Mouse (Mus musculus) heart, postnatal 14 days (tissue): ENCODE results near the gene Cxadr. TPM values are rescaled to one million over a fixed set of nuclear protein-coding genes. Genes with fewer than 3 reads are reported as not detected.
A peak's percentile ranks its signal among the peaks of the same experiment; 100 is the strongest.

ENCODE experiments used
- DNase-seq, 2 experiments: peaks; one replicate each; pipeline ENCODE4 v3.0.0; 2021 to 2022
- intact Hi-C: fragments of 180-260 bp; cut with DNase I; formaldehyde crosslinking; loops from one replicate; pipeline ENCODE4 v1.15.1; 2025
- long read RNA-seq, 2 experiments: library from polyadenylated mRNA; stranded (forward); transcript quantifications; one replicate each; pipeline ENCODE4 v2.0.0; 2021
- total RNA-seq, 2 experiments: library from RNA; stranded (reverse); gene quantifications; 2 replicates each; pipeline ENCODE4 v1.2.3; 2021

Cxadr gene
- 10 to 100 TPM; 47.7 to 50.7 TPM for total RNA-seq
- long read RNA-seq, experiment 1, full-length matches to known transcripts, result 14 of 29 reads
- long read RNA-seq, experiment 1, partial matches to known transcripts, result 2 of 29 reads
- long read RNA-seq, experiment 1, other reads (novel, unspliced or antisense), result 13 of 29 reads
- long read RNA-seq, experiment 2, full-length matches to known transcripts, result 14 of 22 reads
- long read RNA-seq, experiment 2, partial matches to known transcripts, result 0 of 22 reads
- long read RNA-seq, experiment 2, other reads (novel, unspliced or antisense), result 8 of 22 reads

DNA sequence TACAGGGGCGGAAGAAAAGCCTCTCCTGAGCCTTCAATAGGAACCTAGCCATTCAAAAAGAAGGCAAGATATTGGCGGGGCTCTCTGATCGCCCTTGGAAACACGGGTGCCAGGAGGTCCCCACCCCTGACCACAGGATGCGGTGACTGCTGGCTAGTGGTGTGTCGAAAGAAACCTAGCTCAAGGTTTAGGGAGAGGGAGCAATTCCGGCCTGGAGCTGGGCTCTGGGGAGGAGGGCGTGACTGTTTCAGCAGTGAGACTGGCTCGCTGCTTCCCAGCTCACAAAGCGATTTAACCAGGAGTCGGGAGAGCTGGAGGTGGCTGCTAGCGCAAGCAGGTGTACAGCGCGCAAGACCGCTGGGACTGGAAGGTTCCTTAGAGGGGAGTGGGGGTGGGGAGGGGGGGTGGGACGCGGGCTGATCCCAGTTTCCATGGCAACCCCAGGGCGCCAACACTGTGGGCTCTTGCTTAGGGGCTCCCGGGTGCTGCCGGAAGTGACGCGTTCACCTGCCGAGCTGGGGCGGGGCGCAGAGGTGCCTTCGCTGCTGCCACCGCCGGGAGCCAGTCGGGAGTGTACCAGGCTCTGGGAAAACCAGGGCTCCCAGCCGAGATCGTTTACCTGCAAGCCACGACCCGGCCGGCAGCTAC, at the start of gene Cxadr:
TSS of gene Cxadr (plus strand) at position 307 of the 648 bp plus-strand sequence.
- intact Hi-C loops, result loop anchor here (5.0 kb wide), 1 partner anchor 34 kb away; no protein-coding TSS in a partner anchor
- DNase-seq, result peak; percentile 58 to 68

GRCm38 (mm10) chr16:78258989-78259388, 42.3 kb upstream of the Cxadr start:
- DNase-seq, result peak; percentile 64 to 82
- intact Hi-C loops, result no loop called here

DNA sequence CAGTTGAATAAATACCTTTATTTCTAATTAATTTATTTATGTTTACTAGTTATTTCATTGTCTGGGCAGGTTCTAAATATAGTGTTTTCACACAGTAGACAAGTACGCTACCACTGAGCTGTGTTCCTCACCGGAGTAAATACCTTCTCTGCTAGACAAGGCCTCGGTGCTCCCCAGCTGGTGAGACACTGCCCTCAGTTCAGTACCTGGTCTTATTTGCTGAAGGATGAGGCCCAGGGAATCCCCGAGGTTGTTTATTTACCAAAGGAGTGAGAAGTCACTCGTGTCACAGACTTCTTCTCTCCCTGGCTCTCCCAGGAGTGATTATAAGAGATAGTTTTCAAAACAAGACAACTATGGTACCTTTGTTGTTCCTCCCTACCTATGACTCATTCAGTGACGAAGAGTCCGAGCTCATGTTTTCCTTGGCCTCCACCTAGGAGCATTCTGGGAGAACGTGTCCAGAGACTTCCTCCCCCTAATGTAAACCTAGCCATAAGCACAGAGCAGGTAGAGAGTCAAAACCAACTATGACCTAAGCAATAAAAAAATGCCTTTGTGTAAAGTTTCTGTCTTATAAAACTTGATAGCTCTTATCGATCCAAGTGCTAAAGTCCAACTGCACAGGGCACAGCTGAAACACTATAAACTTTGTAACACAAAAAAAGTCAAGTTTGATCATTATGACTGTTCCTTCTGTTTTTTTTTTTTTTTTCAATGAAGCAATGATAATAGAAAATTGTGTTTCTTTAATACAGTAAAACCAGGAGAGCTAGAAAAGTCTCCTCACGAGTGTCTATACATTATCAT, 41.0 kb upstream of the Cxadr start:
- intact Hi-C loops, result no loop called here
- no peak for DNase-seq

- no peak for DNase-seq
- intact Hi-C loops, result no loop called here
Measured at GRCm38 (mm10) chr16:78261520-78261919, 39.8 kb upstream of the Cxadr start.

DNA sequence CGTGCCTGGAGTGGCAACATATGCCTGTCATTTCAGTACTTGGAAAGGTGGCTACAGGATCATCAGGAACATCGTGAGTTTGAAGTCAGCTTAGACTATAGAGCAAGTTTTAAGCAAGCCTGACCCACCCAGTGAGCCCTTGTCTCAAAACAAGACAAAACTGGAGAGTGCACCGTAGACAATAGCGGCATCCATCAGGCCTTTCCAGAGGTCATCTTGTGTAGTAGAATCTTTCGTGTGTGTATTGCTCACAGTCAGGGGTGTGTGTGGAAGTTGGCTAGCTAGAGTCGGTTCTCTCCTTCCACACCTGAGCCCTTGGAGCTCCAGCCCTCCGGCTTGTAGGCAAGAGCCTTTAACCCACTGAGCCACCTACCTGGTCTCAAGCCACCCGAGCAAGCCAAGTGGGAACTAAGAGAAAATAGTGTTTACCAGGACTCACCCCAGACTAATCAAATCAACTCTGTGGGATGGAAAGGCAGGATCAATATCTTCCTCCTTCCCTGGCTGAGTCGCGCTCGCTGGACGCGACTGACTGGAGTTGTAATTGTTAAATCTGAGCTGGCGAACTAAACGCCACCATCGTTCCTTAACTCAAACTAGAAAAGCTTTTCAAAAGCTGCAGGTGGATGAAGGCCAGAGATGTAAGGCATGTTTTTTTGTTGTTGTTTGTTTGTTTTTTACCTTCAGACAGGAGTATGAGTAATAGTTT, 36.7 kb upstream of the Cxadr start:
- intact Hi-C loops, result loop anchor here (5.0 kb wide), 1 partner anchor 38 kb away; the partner anchor contains the start of gene Cxadr
- DNase-seq, result peak in 1 of 2 experiments; percentile 5

DNA sequence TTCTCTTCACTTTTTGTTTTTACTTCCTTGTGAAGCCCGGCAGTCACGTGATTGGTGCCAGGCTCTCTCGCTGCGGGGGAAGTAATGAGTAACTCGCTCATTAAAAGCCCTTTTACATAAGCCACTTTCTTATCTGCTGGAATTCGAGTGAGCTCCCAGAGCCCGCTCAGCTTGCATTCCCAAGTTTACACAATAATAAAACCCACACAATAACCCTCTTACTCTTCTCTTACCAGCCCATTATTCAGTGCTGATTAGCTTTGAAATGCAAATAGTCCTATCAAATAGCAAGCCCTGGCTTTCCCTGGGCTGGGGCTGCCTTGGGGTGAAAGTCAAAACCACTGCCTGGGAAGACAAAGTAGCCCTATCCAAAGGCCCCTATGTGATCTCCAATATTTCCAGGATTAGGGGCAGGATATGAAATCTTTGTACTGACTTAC, 36.1 kb upstream of the Cxadr start:
- peak; percentile 43 to 56 for DNase-seq
- intact Hi-C loops, result loop anchor here (5.0 kb wide), 1 partner anchor 37 kb away; the partner anchor contains the start of gene Cxadr

DNA sequence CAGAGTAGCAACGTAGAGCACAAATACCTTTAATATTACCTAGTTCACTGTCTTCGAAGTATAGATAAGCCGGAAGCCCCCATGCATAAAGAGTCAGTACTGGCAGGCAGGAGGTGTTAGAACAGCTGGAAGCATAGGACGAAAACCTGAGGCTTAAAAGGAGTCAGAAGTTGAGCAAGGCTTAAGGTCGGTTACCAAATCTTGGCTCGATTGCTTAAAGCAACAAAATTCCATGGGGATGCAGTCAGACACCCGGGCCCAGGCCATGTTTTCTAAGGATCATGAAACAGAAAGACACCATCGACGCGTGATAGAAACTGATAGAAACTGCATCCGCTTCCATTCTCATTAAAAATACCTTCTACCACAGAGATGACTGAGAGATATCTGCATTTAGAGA, 35.5 kb upstream of the Cxadr start:
- peak in 1 of 2 experiments; percentile 10 for DNase-seq

DNA sequence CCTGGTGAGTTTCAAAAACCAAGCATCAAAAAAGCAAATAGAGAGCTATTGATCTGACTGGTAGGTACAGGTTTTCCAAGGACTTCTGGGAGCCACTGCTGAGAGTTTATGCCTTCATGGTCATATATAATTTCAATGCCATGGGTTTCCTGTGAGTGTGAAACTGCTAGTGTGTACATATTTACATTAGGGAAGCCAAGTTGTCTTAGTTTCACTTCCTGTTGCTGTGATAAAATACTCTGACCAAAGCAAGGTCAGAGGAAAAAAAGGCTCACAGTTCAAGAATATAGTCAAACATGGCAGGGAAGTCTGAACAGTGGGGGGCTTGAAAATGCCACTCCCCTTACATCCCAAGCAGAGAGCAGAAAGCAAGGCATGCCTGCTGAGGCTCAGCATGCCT, 33.8 kb upstream of the Cxadr start:
- intact Hi-C loops, result loop anchor here (5.0 kb wide), 1 partner anchor 35 kb away; the partner anchor contains the start of gene Cxadr
- no peak for DNase-seq

More for the DNA sequence above, 35.5 kb upstream of the Cxadr start:
- intact Hi-C loops, result loop anchor here (5.0 kb wide), 1 partner anchor 36 kb away; the partner anchor contains the start of gene Cxadr

DNA sequence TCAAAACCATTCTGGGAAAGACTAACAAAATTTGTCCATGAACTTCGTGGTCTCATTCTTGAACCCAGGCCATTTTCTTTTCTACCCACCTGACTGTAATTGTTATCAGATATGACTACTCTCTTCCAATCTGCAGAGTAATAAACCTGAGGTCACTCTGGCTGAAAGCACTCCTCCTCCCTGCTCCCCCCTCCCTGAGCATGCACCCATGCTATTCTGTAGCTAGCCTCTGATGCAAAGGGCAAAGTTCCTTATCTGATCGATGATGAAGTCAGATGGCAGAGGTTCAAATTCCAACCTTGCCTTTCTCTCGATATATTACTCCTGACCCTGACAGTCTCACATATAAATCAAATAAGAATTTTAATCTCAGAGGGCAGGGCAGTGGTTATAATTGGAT, 33.1 kb upstream of the Cxadr start:
- intact Hi-C loops, result loop anchor here (5.0 kb wide), 1 partner anchor 34 kb away; the partner anchor contains the start of gene Cxadr

DNA sequence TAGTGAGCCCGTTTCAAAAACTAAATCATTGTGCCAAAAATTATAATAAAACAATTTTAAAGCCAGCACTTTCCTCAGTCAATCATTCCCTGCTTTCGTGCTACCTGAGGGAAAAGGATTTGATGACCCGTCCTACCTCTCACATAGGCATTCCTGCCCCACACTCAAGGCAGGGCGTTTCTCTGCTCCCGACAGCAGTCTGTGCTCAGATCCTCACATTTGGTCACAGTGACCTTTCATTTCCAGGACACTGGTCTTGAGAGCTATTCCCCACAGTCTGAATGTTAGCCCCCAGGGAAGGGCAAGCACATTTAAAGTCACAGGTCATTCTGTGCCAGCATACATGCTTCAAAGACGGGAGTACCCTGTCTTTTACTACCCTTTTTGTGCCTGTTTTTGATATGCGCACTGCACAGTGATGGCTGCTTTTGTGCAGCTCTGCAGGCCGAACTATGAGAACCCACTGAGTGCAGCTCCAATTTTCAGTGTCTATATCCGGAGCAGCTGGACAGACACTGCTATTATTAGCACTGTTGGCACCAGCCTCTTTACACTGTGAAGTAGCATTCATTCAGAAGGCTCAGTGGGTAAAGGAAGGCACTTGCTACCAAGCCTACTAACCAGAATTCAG, 26.3 kb upstream of the Cxadr start:
- DNase-seq, result peak; percentile 12 to 52
- intact Hi-C loops, result no loop called here

More for the DNA sequence above, 33.1 kb upstream of the Cxadr start:
- no peak for DNase-seq

DNA sequence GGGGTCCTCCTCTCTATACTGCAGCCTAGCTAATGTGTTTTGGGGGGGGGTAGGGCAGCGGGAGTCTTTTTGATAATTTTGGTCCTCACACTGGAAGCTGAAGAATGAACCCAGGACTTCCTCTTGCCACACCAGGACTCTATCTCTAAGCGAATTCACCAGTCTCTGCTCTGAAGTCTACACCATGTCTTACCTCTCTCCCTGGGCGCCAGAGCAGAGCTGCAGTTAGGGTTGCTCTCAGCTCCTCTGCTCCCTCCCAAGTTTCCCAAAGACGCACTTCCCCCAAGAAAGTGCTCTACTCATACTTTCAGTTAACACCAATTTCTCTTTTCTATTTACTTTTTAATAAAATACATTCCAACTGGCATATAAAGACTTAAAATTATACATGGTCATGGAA, 23.7 kb upstream of the Cxadr start:
- no peak for DNase-seq
- intact Hi-C loops, result no loop called here

DNA sequence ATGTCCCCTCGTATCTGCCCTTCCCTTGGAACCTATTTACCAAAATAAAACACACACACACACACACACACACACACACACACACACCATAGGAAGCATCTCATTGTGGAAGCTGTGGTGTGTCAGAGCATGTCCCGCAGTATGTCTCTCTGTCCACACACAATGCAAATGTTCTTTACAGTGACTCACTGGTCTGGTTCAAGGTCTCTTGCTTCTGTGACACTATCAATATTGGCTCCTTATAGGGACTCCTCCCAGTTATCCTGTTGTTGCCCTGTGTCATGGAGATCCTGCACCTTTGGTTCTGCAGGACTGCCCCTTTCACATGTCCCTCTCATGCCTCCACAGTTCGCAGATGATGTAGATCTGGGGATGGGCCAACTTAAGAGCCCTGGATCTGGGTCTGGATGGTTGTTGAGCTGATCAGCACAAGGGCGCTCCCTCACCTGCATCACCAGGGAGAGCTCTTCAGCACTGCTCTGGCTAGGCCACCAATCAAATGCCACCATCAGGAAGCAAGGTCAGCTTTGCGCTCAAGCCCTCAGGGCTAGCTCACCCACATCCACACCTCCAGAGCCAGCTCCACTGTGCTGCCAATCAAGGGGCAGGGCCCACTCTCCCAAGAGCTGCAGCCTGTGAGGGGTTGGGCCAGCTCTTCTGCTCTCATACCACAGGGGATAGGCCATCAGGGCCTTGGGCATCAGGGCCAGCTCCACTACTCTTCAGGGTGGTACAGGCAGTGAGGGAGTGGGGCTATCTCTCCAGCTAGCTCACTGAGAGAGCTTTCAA, 21.0 kb upstream of the Cxadr start:
- no peak for DNase-seq
- intact Hi-C loops, result no loop called here

- DNase-seq, result no peak
- intact Hi-C loops, result no loop called here
Measured at GRCm38 (mm10) chr16:78283231-78283630, 18.1 kb upstream of the Cxadr start.

DNA sequence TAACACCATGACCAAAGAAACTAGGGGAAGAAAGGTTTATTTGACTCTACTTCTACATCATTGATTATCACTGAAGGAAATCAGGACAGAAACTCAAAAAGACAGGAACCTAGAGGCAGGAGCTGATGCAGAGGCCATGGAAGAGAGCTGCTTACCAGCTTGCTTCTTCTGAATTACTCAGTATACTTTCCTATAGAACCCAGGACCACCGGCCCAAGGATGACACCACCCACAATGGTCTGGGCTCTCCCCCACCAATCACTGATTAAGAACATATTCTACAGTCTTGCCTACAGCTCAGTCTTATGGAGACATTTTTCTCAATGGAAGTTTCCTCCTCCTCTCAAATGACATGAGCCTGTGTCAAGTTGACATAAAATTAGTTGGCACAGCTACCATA, 7.2 kb upstream of the Cxadr start:
- intact Hi-C loops, result no loop called here
- no peak for DNase-seq

DNA sequence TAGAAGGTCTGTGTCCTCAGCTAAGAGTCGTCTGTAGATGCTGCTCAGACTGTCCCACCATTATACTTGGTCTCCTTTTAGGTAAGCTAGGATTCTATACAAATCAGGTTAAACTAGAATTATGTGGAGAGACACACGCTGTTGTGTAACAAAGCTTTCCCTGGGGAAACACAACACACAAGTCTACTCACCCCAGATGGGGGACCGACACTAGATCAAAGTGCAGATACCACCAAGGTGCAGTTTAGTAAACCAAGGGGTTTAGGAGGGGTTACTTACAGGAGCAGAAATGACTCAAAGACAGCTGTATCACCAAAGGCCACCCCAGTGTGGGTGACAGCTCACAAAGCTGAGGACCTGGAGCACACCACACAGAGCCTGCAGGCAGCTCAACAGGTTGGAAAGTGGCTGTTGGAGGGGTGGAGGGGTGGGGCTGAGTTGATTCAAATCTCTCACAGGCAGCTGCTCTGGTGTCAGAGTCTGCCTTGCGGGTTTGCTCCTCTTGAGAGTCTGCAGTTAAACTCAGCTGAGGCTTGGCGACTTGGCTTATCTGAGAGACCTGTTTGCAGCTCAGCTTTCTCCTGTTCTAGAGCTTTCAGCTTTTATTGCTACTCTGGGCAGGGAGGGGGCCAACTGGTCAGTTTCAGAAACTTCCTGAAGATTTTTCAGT, 6.5 kb upstream of the Cxadr start:
- no peak for DNase-seq
- intact Hi-C loops, result no loop called here

GRCm38 (mm10) chr16:78295601-78296000, 5.7 kb upstream of the Cxadr start:
- DNase-seq, result no peak
- intact Hi-C loops, result no loop called here

DNA sequence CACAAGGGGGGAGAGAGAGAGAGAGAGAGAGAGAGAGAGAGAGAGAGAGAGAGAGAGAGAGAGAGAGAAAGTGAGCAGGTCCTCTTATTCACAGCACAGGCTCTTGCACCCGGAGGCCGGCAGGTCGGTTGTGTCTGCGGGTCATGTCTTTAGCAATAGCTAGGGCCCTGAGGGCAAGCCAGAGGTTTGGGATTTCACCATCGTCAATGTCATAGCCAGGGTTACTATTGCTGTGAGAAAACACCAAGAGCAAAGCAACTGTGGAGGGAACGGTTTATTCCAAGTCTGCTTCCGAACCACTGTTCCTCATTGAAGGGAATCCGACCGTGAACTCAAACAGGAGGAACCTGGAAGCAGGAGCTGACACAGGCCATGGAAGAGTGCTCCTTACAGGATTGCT, 5.2 kb upstream of the Cxadr start:
- intact Hi-C loops, result no loop called here

More for the DNA sequence above, 5.2 kb upstream of the Cxadr start:
- no peak for DNase-seq
